Mouse (Mus musculus): ENCODE data around the gene Zfp277. TPM values are rescaled to one million over a fixed set of nuclear protein-coding genes. Genes with fewer than 3 reads are reported as not detected.

The Zfp277 gene
- polyA plus RNA-seq, 1 experiment from 2014 or later, result 28.1 TPM

- H3K27ac ChIP-seq, result 0 out of 2 replicates have a peak overlapping the region, but pooled peaks have one; percentile 11
- no peaks in the 10 kb centered on the region for H3K9me3 ChIP-seq (replicated peaks)
- WGBS, result 24% methylated on average over 3 of the region's 3 CpGs
- no peaks in the 10 kb centered on the region for H3K27me3 ChIP-seq
- no peak overlapping the region for H3K4me2 ChIP-seq
- no peak overlapping the region for H3K4me3 ChIP-seq
- H3K4me1 ChIP-seq (replicated peaks), result peaks cover 29% of the 10 kb centered on the region
- no peak overlapping the region for H3K9ac ChIP-seq
- no peaks in the 10 kb centered on the region for H3K36me3 ChIP-seq
- ATAC-seq (replicated peaks; ENCODE audit: insufficient number of reproducible peaks, insufficient read depth, low FRiP score, low read depth), result no peak
These were observed 11.6 kb downstream of the Zfp277 start for GRCm38 (mm10) chr12:40434101-40434500.

- no peak overlapping the region for H3K4me3 ChIP-seq
- 78% methylated on average over 5 of the region's 5 CpGs for WGBS
- no peaks in the 10 kb centered on the region for H3K27me3 ChIP-seq
These were observed 14.6 kb downstream of the Zfp277 start for GRCm38 (mm10) chr12:40431075-40431474.

GRCm38 (mm10) chr12:40429976-40430375 lies 15.7 kb downstream of the Zfp277 start:
- H3K27me3 ChIP-seq, result no peaks in the 10 kb centered on the region
- no peak overlapping the region for H3K9ac ChIP-seq
- ATAC-seq (replicated peaks; ENCODE audit: insufficient number of reproducible peaks, insufficient read depth, low FRiP score, low read depth), result 0 out of 2 replicates have a peak, but pooled peaks have one; percentile 47
- peaks cover 24% of the 10 kb centered on the region for H3K4me1 ChIP-seq (replicated peaks)
- no peaks in the 10 kb centered on the region for H3K9me3 ChIP-seq (replicated peaks)
- no peaks in the 10 kb centered on the region for H3K36me3 ChIP-seq
- WGBS, result 28% methylated on average over 3 of the region's 3 CpGs
- H3K4me3 ChIP-seq, result no peak overlapping the region
- no peak overlapping the region for H3K4me2 ChIP-seq
- peak overlapping the region; percentile 27; the same call in 1 of the 2 replicates for H3K27ac ChIP-seq

More at GRCm38 (mm10) chr12:40431075-40431474, 14.6 kb downstream of the Zfp277 start:
- H3K4me1 ChIP-seq (replicated peaks), result peaks cover 24% of the 10 kb centered on the region
- no peak overlapping the region for H3K4me2 ChIP-seq
- H3K9me3 ChIP-seq (replicated peaks), result no peaks in the 10 kb centered on the region
- H3K36me3 ChIP-seq, result no peaks in the 10 kb centered on the region
- H3K9ac ChIP-seq, result no peak overlapping the region
- ATAC-seq (replicated peaks; ENCODE audit: insufficient number of reproducible peaks, insufficient read depth, low FRiP score, low read depth), result no peak
- no peak overlapping the region for H3K27ac ChIP-seq

GRCm38 (mm10) chr12:40427606-40428005 lies 18.1 kb downstream of the Zfp277 start:
- H3K4me3 ChIP-seq, result no peak overlapping the region
- 82% methylated on average over 10 of the region's 10 CpGs for WGBS
- no peaks in the 10 kb centered on the region for H3K27me3 ChIP-seq
- no peak overlapping the region for H3K9ac ChIP-seq
- peaks cover 15% of the 10 kb centered on the region for H3K4me1 ChIP-seq (replicated peaks)
- no peak for ATAC-seq (replicated peaks; ENCODE audit: insufficient number of reproducible peaks, insufficient read depth, low FRiP score, low read depth)
- no peak overlapping the region for H3K4me2 ChIP-seq
- H3K36me3 ChIP-seq, result no peaks in the 10 kb centered on the region
- H3K9me3 ChIP-seq (replicated peaks), result no peaks in the 10 kb centered on the region
- no peak overlapping the region for H3K27ac ChIP-seq

- no peaks in the 10 kb centered on the region for H3K36me3 ChIP-seq
- no peak overlapping the region for H3K27ac ChIP-seq
- peaks cover 6% of the 10 kb centered on the region for H3K4me1 ChIP-seq (replicated peaks)
- 88% methylated on average over 1 of the region's 1 CpGs for WGBS
- no peak overlapping the region for H3K9ac ChIP-seq
- H3K9me3 ChIP-seq (replicated peaks), result no peaks in the 10 kb centered on the region
- H3K4me2 ChIP-seq, result no peak overlapping the region
- H3K27me3 ChIP-seq, result no peaks in the 10 kb centered on the region
- no peak for ATAC-seq (replicated peaks; ENCODE audit: insufficient number of reproducible peaks, insufficient read depth, low FRiP score, low read depth)
- H3K4me3 ChIP-seq, result no peak overlapping the region
These were observed 20.7 kb downstream of the Zfp277 start for GRCm38 (mm10) chr12:40424991-40425390.

- Histone ChIP-seq H3K4me3 (no peak overlapping the region), H3K27ac (no peak overlapping the region), H3K4me1 (replicated peaks) (peaks cover 22% of the 10 kb centered on the region), H3K4me2 (no peak overlapping the region), H3K27me3 (no peaks in the 10 kb centered on the region), H3K36me3 (no peaks in the 10 kb centered on the region), H3K9me3 (replicated peaks) (no peaks in the 10 kb centered on the region), H3K9ac (no peak overlapping the region)
- 45% methylated on average over 4 of the region's 4 CpGs for WGBS
- no peak for ATAC-seq (replicated peaks; ENCODE audit: insufficient number of reproducible peaks, insufficient read depth, low FRiP score, low read depth)
These were observed 28.4 kb downstream of the Zfp277 start for GRCm38 (mm10) chr12:40417257-40417656.

- Histone ChIP-seq H3K27me3 (no peaks in the 10 kb centered on the region), H3K4me2 (no peak overlapping the region), H3K27ac (no peak overlapping the region), H3K36me3 (no peaks in the 10 kb centered on the region), H3K9me3 (replicated peaks) (no peaks in the 10 kb centered on the region), H3K4me3 (no peak overlapping the region), H3K9ac (no peak overlapping the region), H3K4me1 (replicated peaks) (peaks cover 22% of the 10 kb centered on the region)
- 59% methylated on average over 8 of the region's 8 CpGs for WGBS
- no peak for ATAC-seq (replicated peaks; ENCODE audit: insufficient number of reproducible peaks, insufficient read depth, low FRiP score, low read depth)
These were observed 30.3 kb downstream of the Zfp277 start for GRCm38 (mm10) chr12:40415312-40415925.

GRCm38 (mm10) chr12:40414682-40415311 lies 30.9 kb downstream of the Zfp277 start:
- H3K27me3 ChIP-seq, result no peaks in the 10 kb centered on the region
- no peak overlapping the region for H3K9ac ChIP-seq
- no peaks in the 10 kb centered on the region for H3K9me3 ChIP-seq (replicated peaks)
- H3K4me3 ChIP-seq, result no peak overlapping the region
- H3K36me3 ChIP-seq, result peaks cover 1% of the 10 kb centered on the region; the same call in 1 of the 2 replicates
- peaks cover 22% of the 10 kb centered on the region for H3K4me1 ChIP-seq (replicated peaks)
- H3K27ac ChIP-seq, result no peak overlapping the region
- no peak overlapping the region for H3K4me2 ChIP-seq
- ATAC-seq (replicated peaks; ENCODE audit: insufficient number of reproducible peaks, insufficient read depth, low FRiP score, low read depth), result no peak
- 84% methylated on average over 5 of the region's 5 CpGs for WGBS

- no peak overlapping the region for H3K9ac ChIP-seq
- 0 out of 2 replicates have a peak, but pooled peaks cover 3% of the 10 kb centered on the region for H3K9me3 ChIP-seq (replicated peaks)
- no peak for ATAC-seq (replicated peaks; ENCODE audit: insufficient number of reproducible peaks, insufficient read depth, low FRiP score, low read depth)
- H3K27ac ChIP-seq, result no peak overlapping the region
- WGBS, result 88% methylated on average over 10 of the region's 10 CpGs
- H3K4me2 ChIP-seq, result no peak overlapping the region
- H3K4me1 ChIP-seq (replicated peaks), result no peaks in the 10 kb centered on the region
- no peak overlapping the region for H3K4me3 ChIP-seq
- H3K36me3 ChIP-seq, result no peaks in the 10 kb centered on the region
- H3K27me3 ChIP-seq, result no peaks in the 10 kb centered on the region
These were observed 45.9 kb downstream of the Zfp277 start for GRCm38 (mm10) chr12:40399812-40400211.

GRCm38 (mm10) chr12:40399386-40399785 lies 46.3 kb downstream of the Zfp277 start:
- Histone ChIP-seq H3K4me2 (no peak overlapping the region), H3K4me1 (replicated peaks) (no peaks in the 10 kb centered on the region), H3K27me3 (no peaks in the 10 kb centered on the region), H3K9ac (no peak overlapping the region), H3K4me3 (no peak overlapping the region), H3K36me3 (no peaks in the 10 kb centered on the region), H3K9me3 (replicated peaks) (0 out of 2 replicates have a peak, but pooled peaks cover 3% of the 10 kb centered on the region), H3K27ac (no peak overlapping the region)
- no peak for ATAC-seq (replicated peaks; ENCODE audit: insufficient number of reproducible peaks, insufficient read depth, low FRiP score, low read depth)
- 95% methylated on average over 2 of the region's 2 CpGs for WGBS

GRCm38 (mm10) chr12:40398916-40399315 lies 46.8 kb downstream of the Zfp277 start:
- no peak overlapping the region for H3K4me3 ChIP-seq
- WGBS, result 95% methylated on average over 2 of the region's 2 CpGs
- 0 out of 2 replicates have a peak, but pooled peaks cover 3% of the 10 kb centered on the region for H3K9me3 ChIP-seq (replicated peaks)
- no peaks in the 10 kb centered on the region for H3K27me3 ChIP-seq
- no peaks in the 10 kb centered on the region for H3K36me3 ChIP-seq
- H3K27ac ChIP-seq, result no peak overlapping the region
- no peaks in the 10 kb centered on the region for H3K4me1 ChIP-seq (replicated peaks)
- no peak overlapping the region for H3K4me2 ChIP-seq
- no peak for ATAC-seq (replicated peaks; ENCODE audit: insufficient number of reproducible peaks, insufficient read depth, low FRiP score, low read depth)
- H3K9ac ChIP-seq, result no peak overlapping the region

- no peak overlapping the region for H3K4me2 ChIP-seq
- no peak overlapping the region for H3K4me3 ChIP-seq
- no peak for ATAC-seq (replicated peaks; ENCODE audit: insufficient number of reproducible peaks, insufficient read depth, low FRiP score, low read depth)
- no peaks in the 10 kb centered on the region for H3K27me3 ChIP-seq
- 69% methylated on average over 3 of the region's 3 CpGs for WGBS
- no peak overlapping the region for H3K9ac ChIP-seq
- H3K27ac ChIP-seq, result no peak overlapping the region
- H3K36me3 ChIP-seq, result no peaks in the 10 kb centered on the region
- H3K9me3 ChIP-seq (replicated peaks), result 0 out of 2 replicates have a peak, but pooled peaks cover 3% of the 10 kb centered on the region
- H3K4me1 ChIP-seq (replicated peaks), result peaks cover 5% of the 10 kb centered on the region
These were observed 52.8 kb downstream of the Zfp277 start for GRCm38 (mm10) chr12:40392869-40393268.
